Mouse (Mus musculus): ENCODE results near the gene Ttll3. TPM values are rescaled to one million over a fixed set of nuclear protein-coding genes. Genes with fewer than 3 reads are reported as not detected.

Ttll3 gene
- total and polyA plus RNA-seq, 3 experiments = 0.87 to 5.3 (median 4.4) TPM

GRCm38 (mm10) chr6:113404649-113405448, 15.8 kb downstream of the Ttll3 start:
- peaks cover 76 to 95% of the 10 kb centered on the region in 2 experiments for H3K36me3 ChIP-seq (replicated peaks in 1 of 2; ENCODE audit: control insufficient read depth in 1 of 2, insufficient read depth in 1 of 2, low read length in 1 of 2)
- dilution Hi-C loops (cut with MboI; ENCODE audit: extremely low pct_ligation_motif_present, extremely low pct_unique_long_range_greater_than_20kb, low sequenced_read_pairs) = no loop called here

GRCm38 (mm10) chr6:113405483-113405882, 16.4 kb downstream of the Ttll3 start:
- Histone ChIP-seq H3K4me2 (ENCODE audit: insufficient read depth, low read depth, poor library complexity, severe bottlenecking) (no peak overlapping the region), H3K79me2 (replicated peaks; ENCODE audit: control insufficient read depth, extremely low read depth, insufficient read depth, poor library complexity, severe bottlenecking) (no peaks in the 10 kb centered on the region), H3K27me3 (replicated peaks) (no peaks in the 10 kb centered on the region), H3K36me3 (replicated peaks in 1 of 2; ENCODE audit: control insufficient read depth in 1 of 2, insufficient read depth in 1 of 2, low read length in 1 of 2) (peaks cover 70 to 94% of the 10 kb centered on the region in 2 experiments), H3K4me1 (ENCODE audit: control insufficient read depth in 1 of 2, insufficient read depth in 2 of 2) (peaks cover 4 to 12% of the 10 kb centered on the region in 2 experiments; a peak in 3 of 4 replicates), H3K9me3 (replicated peaks; ENCODE audit: low read length) (no peaks in the 10 kb centered on the region), H3K4me3 (replicated peaks in 1 of 3; ENCODE audit: low read depth in 2 of 3, low read length in 2 of 3, poor library complexity in 1 of 3) (no peak overlapping the region), H3K27ac (ENCODE audit: insufficient read depth, low read depth) (no peak overlapping the region), H3K9ac (ENCODE audit: insufficient read depth, low read depth) (no peak overlapping the region)
- TF ChIP-seq ZNF384 (IDR thresholded peaks at IDR 0.05; ENCODE audit: low read depth, low read length) (no peak), ZMIZ1 (IDR thresholded peaks at IDR 0.05; ENCODE audit: low read depth, low read length) (no peak), PAX5 (IDR thresholded peaks at IDR 0.05; ENCODE audit: low read length) (no peak), CTCF (conservative IDR thresholded peaks at IDR 0.05 in 1 of 2, IDR thresholded peaks at IDR 0.05 in 1 of 2; ENCODE audit: low read depth in 2 of 2, low read length in 2 of 2) (no peak), USF2 (conservative IDR thresholded peaks at IDR 0.05; ENCODE audit: low read depth, low read length) (no peak), BHLHE40 (IDR thresholded peaks at IDR 0.05; ENCODE audit: low read depth, low read length) (no peak), TBP (conservative IDR thresholded peaks at IDR 0.05; ENCODE audit: low read depth, low read length) (no peak)
- in situ Hi-C loops (cut with MboI; ENCODE audit: low pct_ligation_motif_present, low pct_unique_long_range_greater_than_20kb, low sequenced_read_pairs) (no loop called here), dilution Hi-C loops (cut with MboI; ENCODE audit: extremely low pct_ligation_motif_present, extremely low pct_unique_long_range_greater_than_20kb, low sequenced_read_pairs) (no loop called here)
- no peak for DNase-seq (ENCODE audit: extremely low read depth)

More at GRCm38 (mm10) chr6:113404649-113405448, 15.8 kb downstream of the Ttll3 start:
- DNase-seq (ENCODE audit: extremely low read depth) = no peak
- Histone ChIP-seq H3K27ac (ENCODE audit: insufficient read depth, low read depth) (no peak overlapping the region), H3K4me3 (replicated peaks in 1 of 3; ENCODE audit: low read depth in 2 of 3, low read length in 2 of 3, poor library complexity in 1 of 3) (no peak overlapping the region), H3K4me1 (ENCODE audit: control insufficient read depth in 1 of 2, insufficient read depth in 2 of 2) (peaks cover 4 to 12% of the 10 kb centered on the region in 2 experiments; a peak in 3 of 4 replicates), H3K9ac (ENCODE audit: insufficient read depth, low read depth) (no peak overlapping the region), H3K27me3 (replicated peaks) (no peaks in the 10 kb centered on the region), H3K79me2 (replicated peaks; ENCODE audit: control insufficient read depth, extremely low read depth, insufficient read depth, poor library complexity, severe bottlenecking) (no peaks in the 10 kb centered on the region), H3K4me2 (ENCODE audit: insufficient read depth, low read depth, poor library complexity, severe bottlenecking) (no peak overlapping the region), H3K9me3 (replicated peaks; ENCODE audit: low read length) (no peaks in the 10 kb centered on the region)
- no peak for TF ChIP-seq TCF12 (IDR thresholded peaks at IDR 0.05; ENCODE audit: low read depth, low read length)
- no peak for TF ChIP-seq MEF2A (IDR thresholded peaks at IDR 0.05; ENCODE audit: borderline replicate concordance, low read depth, low read length)
- no peak for TF ChIP-seq KAT2A (IDR thresholded peaks at IDR 0.05; ENCODE audit: insufficient replicate concordance, low read length)
- TF ChIP-seq SMC3 (IDR thresholded peaks at IDR 0.05; ENCODE audit: low read depth, low read length) = no peak
- no peak for TF ChIP-seq JUN (IDR thresholded peaks at IDR 0.05; ENCODE audit: insufficient read depth, low read depth, low read length)
- TF ChIP-seq BHLHE40 (IDR thresholded peaks at IDR 0.05; ENCODE audit: low read depth, low read length) = no peak
- TF ChIP-seq CHD2 (IDR thresholded peaks at IDR 0.05; ENCODE audit: low read length) = no peak
- no peak for TF ChIP-seq USF1 (IDR thresholded peaks at IDR 0.05; ENCODE audit: low read depth, low read length)
- TF ChIP-seq CTCF (conservative IDR thresholded peaks at IDR 0.05 in 1 of 2, IDR thresholded peaks at IDR 0.05 in 1 of 2; ENCODE audit: low read depth in 2 of 2, low read length in 2 of 2) = no peak
- TF ChIP-seq CHD1 (IDR thresholded peaks at IDR 0.05; ENCODE audit: low read depth, low read length) = no peak
- TF ChIP-seq JUND (conservative IDR thresholded peaks at IDR 0.05; ENCODE audit: low read depth, low read length) = no peak
- TF ChIP-seq EP300 (IDR thresholded peaks at IDR 0.05; ENCODE audit: low read length) = no peak
- no peak for TF ChIP-seq USF2 (conservative IDR thresholded peaks at IDR 0.05; ENCODE audit: low read depth, low read length)
- TF ChIP-seq IRF4 (IDR thresholded peaks at IDR 0.05; ENCODE audit: low read depth, low read length) = no peak
- TF ChIP-seq ZMIZ1 (IDR thresholded peaks at IDR 0.05; ENCODE audit: low read depth, low read length) = no peak
- no peak for TF ChIP-seq POLR2AphosphoS2 (IDR thresholded peaks at IDR 0.05; ENCODE audit: low read depth, low read length)
- no peak for TF ChIP-seq RCOR1 (conservative IDR thresholded peaks at IDR 0.05; ENCODE audit: low read depth, low read length)
- no peak for TF ChIP-seq ETS1 (conservative IDR thresholded peaks at IDR 0.05; ENCODE audit: low read depth, low read length)
- no peak for TF ChIP-seq E2F4 (IDR thresholded peaks at IDR 0.05; ENCODE audit: insufficient replicate concordance, low read depth, low read length)
- no peak for TF ChIP-seq ZKSCAN1 (IDR thresholded peaks at IDR 0.05; ENCODE audit: borderline replicate concordance, low read depth, low read length)
- in situ Hi-C loops (cut with MboI; ENCODE audit: low pct_ligation_motif_present, low pct_unique_long_range_greater_than_20kb, low sequenced_read_pairs) = no loop called here

All from CH12.LX (cell line).